Mouse (Mus musculus): ENCODE measurements at regions not wholly inside any gene's neighbourhood (a gene's known extent, or its start where the extent isn't known, plus 50 kb on each side); places are given as distances from the start of the nearest gene placed in this dataset.

- DNase-seq = no peak
These were observed 63.1 kb downstream of the Gm11011 start for GRCm38 (mm10) chr2:169524429-169524828.

- no peak for DNase-seq
These were observed 67.6 kb downstream of the Gm11011 start for GRCm38 (mm10) chr2:169519941-169520340.

- no peak for DNase-seq
These were observed 72.2 kb downstream of the Gm11011 start for GRCm38 (mm10) chr2:169515350-169515749.

GRCm38 (mm10) chr2:169510741-169511140, 76.8 kb downstream of the Gm11011 start:
- DNase-seq = no peak

- DNase-seq = no peak
These were observed 78.1 kb downstream of the Gm11011 start for GRCm38 (mm10) chr2:169509406-169509805.

GRCm38 (mm10) chr2:169504416-169505057, 83.0 kb downstream of the Gm11011 start:
- DNase-seq = no peak

- DNase-seq = no peak
These were observed 84.0 kb downstream of the Gm11011 start for GRCm38 (mm10) chr2:169503598-169503958.

GRCm38 (mm10) chr2:169502717-169503597, 84.6 kb downstream of the Gm11011 start:
- no peak for DNase-seq

- DNase-seq = no peak
These were observed 85.7 kb downstream of the Gm11011 start for GRCm38 (mm10) chr2:169501736-169502340.

GRCm38 (mm10) chr2:169495368-169495767, 92.2 kb downstream of the Gm11011 start:
- DNase-seq = no peak

GRCm38 (mm10) chr2:169494503-169495311, 92.8 kb downstream of the Gm11011 start:
- no peak for DNase-seq

GRCm38 (mm10) chr2:169493609-169494275, 93.8 kb downstream of the Gm11011 start:
- DNase-seq = no peak

- no peak for DNase-seq
These were observed 103.6 kb downstream of the Gm11011 start for GRCm38 (mm10) chr2:169483934-169484333.

- no peak for DNase-seq
These were observed 105.6 kb downstream of the Gm11011 start for GRCm38 (mm10) chr2:169481731-169482465.

- DNase-seq = no peak
These were observed 113.0 kb downstream of the Gm11011 start for GRCm38 (mm10) chr2:169474418-169475112.

- DNase-seq = no peak
These were observed 118.0 kb downstream of the Gm11011 start for GRCm38 (mm10) chr2:169469538-169469937.

GRCm38 (mm10) chr2:169467621-169468020, 119.9 kb downstream of the Gm11011 start:
- no peak for DNase-seq

- no peak for DNase-seq
These were observed 123.4 kb downstream of the Gm11011 start for GRCm38 (mm10) chr2:169464106-169464505.

- DNase-seq = no peak
These were observed 126.0 kb downstream of the Gm11011 start for GRCm38 (mm10) chr2:169461491-169462039.

- DNase-seq = no peak
These were observed 134.6 kb downstream of the Gm11011 start for GRCm38 (mm10) chr2:169452956-169453355.
